ENCODE assay signal across 8 mouse cellular contexts in the genomic region with DNA sequence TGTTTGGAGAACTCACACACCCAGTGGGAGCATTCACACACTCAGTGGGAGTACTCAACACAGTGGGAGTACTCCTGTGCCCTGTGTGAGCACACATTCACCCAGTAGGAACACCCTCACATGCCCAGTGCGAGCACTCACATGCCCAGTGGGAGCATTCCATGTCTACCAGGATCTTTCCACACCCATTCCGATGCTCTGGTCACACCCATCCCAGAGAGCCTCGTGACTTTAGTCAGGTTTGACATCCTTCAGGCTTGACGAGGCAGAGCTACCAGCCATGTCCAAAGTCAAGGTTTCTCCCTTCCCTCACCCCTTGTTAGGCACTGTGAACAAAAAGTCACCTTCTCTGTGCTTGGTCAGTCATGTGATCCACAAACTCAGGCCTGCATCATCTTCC. TPM values are rescaled to one million over a fixed set of nuclear protein-coding genes. Genes with fewer than 3 reads are reported as not detected.
DNase-seq lines count a peak whose midpoint lies in the region; ATAC-seq and TF ChIP-seq lines count a peak whose summit lies in the region.

No protein-coding gene starts in this region.

- intact Hi-C loops in left cerebral cortex, adult 2 months (cut with DNase I): loop anchor here (10.0 kb wide), 1 partner anchor 489 kb away; no protein-coding TSS in a partner anchor

- no peak overlapping the region; the same call in 1 of the 2 replicates for H3K4me2 ChIP-seq in forebrain, embryonic 11.5 days (ENCODE audit: low read depth, low read length, severe bottlenecking)
- peak overlapping the region; percentile 11; the same call in 1 of the 2 replicates for H3K4me2 ChIP-seq in neural tube, embryonic 14.5 days (ENCODE audit: low read depth, low read length)

- TF ChIP-seq CTCF in left cerebral cortex, adult 2 months (IDR thresholded peaks at IDR 0.05): no peak

- WGBS in forebrain, embryonic 11.5 days: 82% methylated on average over 4 of the region's 4 CpGs
- WGBS in neural tube, embryonic 14.5 days: 65% methylated on average over 4 of the region's 4 CpGs

- ATAC-seq in forebrain, embryonic 11.5 days (replicated peaks; ENCODE audit: low FRiP score): 0 out of 2 replicates have a peak, but pooled peaks have one; percentile 33
- ATAC-seq in neural tube, embryonic 14.5 days (ENCODE audit: low read depth): peak; percentile 36; the same call in 1 of the 2 replicates

- no peaks in the 10 kb centered on the region; the same call in 1 of the 2 replicates for H3K36me3 ChIP-seq in forebrain, embryonic 11.5 days (ENCODE audit: control insufficient read depth, insufficient read depth, low read length)
- peaks cover 6% of the 10 kb centered on the region; the same call in 1 of the 2 replicates for H3K36me3 ChIP-seq in neural tube, embryonic 14.5 days (ENCODE audit: control insufficient read depth, insufficient read depth, low read length)

- H3K27ac ChIP-seq in left cerebral cortex, adult 2 months: 0 out of 2 replicates have a peak overlapping the region, but pooled peaks have one; percentile 15
- H3K27ac ChIP-seq in forebrain, embryonic 11.5 days (ENCODE audit: low read depth, low read length): peak overlapping the region; percentile 86
- H3K27ac ChIP-seq in neural tube, embryonic 14.5 days (ENCODE audit: low read depth, low read length): peak overlapping the region; percentile 86

- H3K4me1 ChIP-seq in forebrain, embryonic 11.5 days (replicated peaks; ENCODE audit: control insufficient read depth, insufficient read depth, low read length): peaks cover 9% of the 10 kb centered on the region; the same call in 1 of the 2 replicates
- H3K4me1 ChIP-seq in neural tube, embryonic 14.5 days (ENCODE audit: control insufficient read depth, insufficient read depth, low read length): peaks cover 14% of the 10 kb centered on the region

- H3K27me3 ChIP-seq in forebrain, embryonic 11.5 days (ENCODE audit: control insufficient read depth, insufficient read depth, low read length): no peaks in the 10 kb centered on the region
- H3K27me3 ChIP-seq in neural tube, embryonic 14.5 days (ENCODE audit: control insufficient read depth, insufficient read depth, low read length): no peaks in the 10 kb centered on the region

- no peaks in the 10 kb centered on the region for H3K9me3 ChIP-seq in forebrain, embryonic 11.5 days (ENCODE audit: control insufficient read depth, low read length)
- H3K9me3 ChIP-seq in neural tube, embryonic 14.5 days (ENCODE audit: control insufficient read depth, low read length): no peaks in the 10 kb centered on the region

- no peak for DNase-seq in left cerebral cortex, adult 2 months (ENCODE audit: extremely low spot score in 1 of 2, low spot score in 2 of 2)
- no peak for DNase-seq in left cerebral cortex, adult 8-10 months (ENCODE audit: low spot score in 2 of 2)
- DNase-seq in forebrain, embryonic 11.5 days (ENCODE audit: low spot score): no peak
- DNase-seq in kidney, adult 9 months: peak; percentile 77
- DNase-seq in natural killer cell, adult 2 months (ENCODE audit: low spot score in 2 of 2): no peak
- DNase-seq in ovary, adult 18-20 months (ENCODE audit: low spot score): no peak
- DNase-seq in Muller cell, postnatal 12 days (ENCODE audit: inconsistent ontology term): no peak

- H3K9ac ChIP-seq in forebrain, embryonic 11.5 days (ENCODE audit: low read length): peak overlapping the region; percentile 23
- peak overlapping the region; percentile 21; the same call in 1 of the 2 replicates for H3K9ac ChIP-seq in neural tube, embryonic 14.5 days (replicated peaks; ENCODE audit: low read depth, low read length)

- no peak overlapping the region for H3K4me3 ChIP-seq in left cerebral cortex, adult 2 months
- no peak overlapping the region for H3K4me3 ChIP-seq in forebrain, embryonic 11.5 days (ENCODE audit: low read depth, low read length)
- no peak overlapping the region for H3K4me3 ChIP-seq in neural tube, embryonic 14.5 days (ENCODE audit: low read depth, low read length)

RNA-seq across cellular contexts. Expression of gene Ndufv3, which starts 15.4 kb away (rescaled TPM):
- total RNA-seq in left cerebral cortex, adult 2 months (2021): 100 to 1,000 TPM; 222 to 229 TPM
- 100 to 1,000 TPM; 255 to 279 (median 271) TPM for total RNA-seq in left cerebral cortex, adult 8-10 months (2022)
- 225 and 246 TPM in 2 replicates for polyA plus RNA-seq in forebrain, embryonic 11.5 days (2014; fragmentation: Nextera tagmentation; extraction: Ambion mirVana)
- polyA plus RNA-seq in neural tube, embryonic 14.5 days (2014; fragmentation: Nextera tagmentation; extraction: Ambion mirVana): 422 and 513 TPM in 2 replicates

RNA-seq across cellular contexts. Expression of gene Wdr4, which starts 15.6 kb away (rescaled TPM):
- total RNA-seq in left cerebral cortex, adult 2 months (2021): 10 to 100 TPM; 26.4 to 27.7 TPM
- total RNA-seq in left cerebral cortex, adult 8-10 months (2022): 10 to 100 TPM; 26.8 to 32.6 (median 27.9) TPM
- 48.9 and 49.3 TPM in 2 replicates for polyA plus RNA-seq in forebrain, embryonic 11.5 days (2014; fragmentation: Nextera tagmentation; extraction: Ambion mirVana)
- 29.9 and 33.1 TPM in 2 replicates for polyA plus RNA-seq in neural tube, embryonic 14.5 days (2014; fragmentation: Nextera tagmentation; extraction: Ambion mirVana)

RNA-seq across cellular contexts. Expression of gene Pknox1, which starts 29.2 kb away (rescaled TPM):
- 10 to 100 TPM; 14.3 to 16.2 TPM for total RNA-seq in left cerebral cortex, adult 2 months (2021)
- 10 to 100 TPM; 14.0 to 18.8 (median 15.4) TPM for total RNA-seq in left cerebral cortex, adult 8-10 months (2022)
- 29.8 and 31.1 TPM in 2 replicates for polyA plus RNA-seq in forebrain, embryonic 11.5 days (2014; fragmentation: Nextera tagmentation; extraction: Ambion mirVana)
- 60.2 and 64.9 TPM in 2 replicates for polyA plus RNA-seq in neural tube, embryonic 14.5 days (2014; fragmentation: Nextera tagmentation; extraction: Ambion mirVana)

Comparison
In these comparisons a context has a peak if more than half of its experiments do, and no peak if none do; other contexts are left out.
1. H3K27ac ChIP-seq: peak in every context shown above with its lines; median percentile 86 in forebrain, embryonic 11.5 days; 86 in neural tube, embryonic 14.5 days; 15 in left cerebral cortex, adult 2 months.